Mouse (Mus musculus) lung, adult 2 months (tissue): ENCODE results near the gene Slc13a2.

Experiments used
- CTCF ChIP-seq: fragments of 200-500 bp; IDR thresholded peaks from 2 replicates; pipeline ENCODE4 v1.5.1; 2011; ENCODE audit warnings: mild to moderate bottlenecking, low read length, control low read depth; ENCODE audit not compliant: insufficient read depth
- POLR2A ChIP-seq: fragments of 200-500 bp; IDR thresholded peaks from 2 replicates; pipeline ENCODE4 v1.6.1; 2011; ENCODE audit warnings: low read depth, mild to moderate bottlenecking, control low read depth, low read length, borderline replicate concordance; ENCODE audit errors: extremely low read depth

DNA sequence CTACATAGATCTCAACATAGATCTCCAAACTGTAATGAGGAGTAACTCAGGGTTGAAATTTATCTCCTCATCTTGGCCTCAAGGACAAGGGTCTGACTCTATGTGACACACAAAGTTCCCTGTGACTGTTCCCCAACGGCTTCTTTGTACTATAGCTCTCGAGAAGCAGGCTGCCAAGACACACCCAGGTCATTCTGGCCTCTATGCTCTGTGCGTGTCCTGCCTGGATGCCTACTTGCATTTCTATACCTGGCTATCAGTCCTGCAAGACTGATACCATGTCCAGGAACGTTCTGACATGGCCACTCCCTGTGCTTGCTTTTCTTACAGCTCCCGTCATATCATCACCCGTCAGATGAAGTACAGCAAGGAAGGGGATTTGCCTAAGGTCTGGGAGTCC, 20.0 kb downstream of the Slc13a2 start:
- TF ChIP-seq CTCF, result no peak
- TF ChIP-seq POLR2A, result no peak
